Mouse (Mus musculus) adrenal gland, postnatal 14 days (tissue): ENCODE data around the gene Prlr. TPM values are rescaled to one million over a fixed set of nuclear protein-coding genes. Genes with fewer than 3 reads are reported as not detected.

ENCODE experiments used
- DNase-seq: peaks from one replicate; pipeline ENCODE4 v3.0.0; 2021; ENCODE audit warnings: mixed read lengths
- total RNA-seq: library from RNA; stranded (reverse); gene quantifications from 2 replicates; pipeline ENCODE4 v1.2.3, GENCODE M21; 2021

Prlr gene
- total RNA-seq, 1 experiment from 2014 or later = 152 TPM

DNA sequence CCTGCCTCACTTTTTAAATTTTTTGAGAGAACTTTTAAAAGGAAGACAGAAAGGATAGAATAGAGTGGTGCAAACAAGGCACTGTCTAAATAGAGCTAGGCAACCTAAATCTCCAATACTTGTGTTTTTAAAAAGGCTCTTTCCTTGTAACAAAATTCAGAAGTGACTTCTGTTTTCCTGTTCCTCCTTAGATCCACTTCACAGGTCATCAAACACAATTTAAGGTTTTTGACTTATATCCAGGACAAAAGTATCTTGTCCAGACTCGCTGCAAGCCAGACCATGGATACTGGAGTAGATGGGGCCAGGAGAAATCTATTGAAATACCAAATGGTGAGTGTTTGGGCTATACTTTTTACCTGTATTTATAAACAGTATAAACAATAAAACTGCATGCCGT, 148.0 kb downstream of the Prlr start, which contains the start of gene Gm21973:
Gene Gm21973 (plus strand): TSS at position 301 of the 400 bp plus-strand sequence.
- DNase-seq = no peak

DNA sequence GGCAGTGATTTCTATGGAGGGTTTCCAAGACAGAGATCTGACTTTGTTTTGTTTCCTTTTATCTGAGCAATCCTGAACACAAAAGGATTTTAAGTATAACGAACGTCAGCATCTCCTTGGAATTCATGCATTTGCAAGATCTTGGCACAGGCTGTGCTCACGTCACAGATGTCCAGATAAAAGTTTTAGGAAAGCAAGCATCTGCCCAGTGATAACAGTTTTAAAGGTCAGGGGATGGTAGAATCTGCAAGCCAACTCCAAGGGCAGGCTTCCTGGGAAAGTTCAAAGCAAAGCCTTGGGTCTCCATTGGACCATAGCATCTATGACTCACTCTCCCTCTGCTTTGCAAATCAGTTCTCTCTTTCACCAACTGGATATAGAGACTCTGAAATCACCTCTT, 153.6 kb downstream of the Prlr start:
- peak; percentile 80 for DNase-seq

DNA sequence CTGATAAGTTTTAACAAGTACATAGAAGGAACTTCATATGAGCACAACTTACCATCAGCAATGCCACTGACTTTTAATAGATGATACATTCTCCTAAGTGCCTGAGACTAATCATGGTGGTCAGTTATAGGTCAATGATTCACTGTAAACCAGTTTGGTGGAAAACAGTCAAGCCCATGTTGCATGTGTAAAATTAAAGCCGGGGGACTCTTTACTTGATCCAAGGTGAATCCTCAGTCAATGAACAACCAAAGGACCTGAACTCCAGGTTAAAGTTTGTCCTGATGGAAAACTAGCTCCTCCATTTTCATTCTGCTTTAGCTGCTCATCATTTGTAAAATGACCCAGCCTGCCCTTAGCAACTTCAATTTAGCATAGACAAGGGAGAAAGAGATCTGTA, 155.5 kb downstream of the Prlr start:
- DNase-seq = no peak

DNA sequence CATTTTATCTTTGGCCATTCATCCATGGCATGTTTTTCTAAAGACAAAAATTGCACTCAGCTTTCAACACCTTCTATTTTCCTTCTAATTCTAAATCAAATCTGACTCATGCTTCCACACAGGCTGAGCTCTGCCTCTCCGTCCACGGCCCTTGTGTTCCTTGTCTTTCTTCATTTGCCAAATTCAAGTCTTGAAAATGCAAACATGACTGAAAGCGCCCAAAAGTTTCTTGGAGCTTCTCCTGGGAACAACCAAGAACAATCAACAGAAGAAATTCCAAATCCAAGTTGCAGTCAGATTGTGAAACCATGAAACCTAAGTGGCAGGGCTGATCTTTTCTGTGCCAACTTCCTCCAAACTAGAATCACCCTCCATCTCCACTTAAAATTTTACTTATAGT, 161.6 kb downstream of the Prlr start:
- DNase-seq = no peak

DNA sequence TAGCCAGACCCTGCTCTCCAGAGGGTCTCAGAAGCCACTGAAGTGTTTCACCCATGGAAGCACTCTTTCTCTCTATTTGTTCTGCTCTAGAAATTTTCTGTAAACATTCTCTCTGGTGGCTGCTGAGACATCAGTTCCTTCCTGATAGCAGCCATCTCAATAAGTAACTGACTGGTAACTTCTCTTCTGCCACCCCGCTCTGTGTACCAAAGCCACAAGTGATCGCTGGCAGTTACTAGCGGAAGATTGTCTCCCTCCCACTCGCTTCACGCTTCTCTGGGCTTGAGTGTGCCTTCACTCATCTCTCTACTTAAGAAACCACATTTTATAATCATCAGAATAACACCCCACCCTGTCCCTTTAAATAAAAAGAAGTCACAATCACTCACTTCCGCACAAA, 170.0 kb downstream of the Prlr start:
- no peak for DNase-seq

DNA sequence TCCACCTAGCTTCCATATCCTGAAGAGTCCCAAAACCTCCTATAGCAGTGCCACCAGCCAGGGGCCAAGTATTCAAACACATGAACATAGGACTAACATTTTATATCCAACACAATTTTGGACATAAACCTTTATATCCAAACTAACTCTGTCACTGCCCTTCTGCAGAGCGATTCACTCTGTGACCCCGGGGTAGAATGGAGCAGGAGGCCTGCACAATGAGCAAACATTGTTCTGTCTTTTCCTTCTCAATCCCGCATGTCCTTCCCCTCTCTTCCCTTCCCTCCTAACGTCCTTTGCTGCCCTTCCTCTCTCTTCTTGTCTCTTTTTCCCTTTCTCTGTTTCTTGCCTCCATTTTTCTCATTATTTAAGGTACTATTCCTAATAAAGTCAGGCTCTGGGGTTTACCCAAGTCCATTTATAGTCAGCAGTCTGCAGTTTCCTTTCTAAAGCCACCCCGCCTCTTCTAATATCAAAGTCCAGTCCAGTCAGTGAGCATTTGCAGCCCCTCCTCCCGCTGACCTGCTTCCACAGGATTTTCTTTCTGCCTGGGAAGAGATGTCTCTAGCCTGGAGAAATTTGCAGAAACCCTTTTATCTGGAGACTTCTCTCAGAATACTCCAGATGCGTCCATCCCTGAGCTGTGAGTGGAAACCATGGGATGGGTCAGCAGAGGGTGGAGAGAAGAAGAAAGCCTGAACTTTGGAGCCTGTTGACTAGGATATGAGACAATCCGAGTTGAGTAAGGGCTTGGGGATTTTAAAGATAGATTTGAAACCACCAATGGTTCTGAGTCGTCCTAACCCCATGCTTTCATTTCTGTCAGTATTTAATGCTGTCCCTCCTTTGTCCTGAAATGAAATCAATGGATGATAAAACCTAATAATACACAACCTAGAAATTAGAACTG, 181.3 kb downstream of the Prlr start, which contains the start of gene Agxt2:
Gene Agxt2 (plus strand): TSS at position 494 of the 910 bp plus-strand sequence.
- no peak for DNase-seq

DNA sequence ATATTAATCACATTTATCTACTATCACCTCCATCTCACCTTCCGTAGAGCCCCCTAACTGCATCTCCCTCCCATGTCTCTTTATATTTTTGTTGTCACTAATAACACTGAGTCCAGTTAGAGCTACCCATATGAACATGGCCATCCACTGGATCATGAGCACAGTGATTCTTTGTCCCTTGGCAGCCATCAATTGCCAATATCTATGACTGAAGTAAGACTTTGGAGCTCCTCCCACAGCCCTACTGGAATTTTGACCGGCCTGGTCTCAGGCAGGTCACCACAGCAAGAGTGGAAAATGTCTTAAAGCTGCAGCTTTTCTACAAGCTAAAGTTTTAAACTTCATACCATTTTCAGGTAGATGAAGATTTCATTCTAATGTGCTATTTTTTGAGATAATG, 189.3 kb downstream of the Prlr start:
- no peak for DNase-seq

DNA sequence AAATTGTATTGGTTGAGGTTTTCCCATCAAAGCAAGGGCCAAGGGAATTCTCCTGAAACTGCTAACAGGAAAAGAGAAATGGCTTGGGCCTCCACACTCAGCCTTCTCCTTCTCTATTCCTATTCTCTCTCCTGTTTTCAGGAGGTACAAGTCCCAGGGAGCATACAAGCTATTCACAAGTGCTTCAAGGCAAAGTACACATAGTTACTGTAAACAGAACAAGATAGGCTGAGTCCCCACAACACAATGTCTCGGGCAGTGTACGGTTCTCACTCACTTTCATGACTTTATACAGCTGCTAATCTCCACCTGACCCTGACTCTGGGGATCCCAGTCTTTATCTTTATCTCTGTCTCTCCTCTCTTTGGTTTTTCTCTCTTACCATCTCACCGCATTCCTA, 198.4 kb downstream of the Prlr start:
- DNase-seq = no peak

DNA sequence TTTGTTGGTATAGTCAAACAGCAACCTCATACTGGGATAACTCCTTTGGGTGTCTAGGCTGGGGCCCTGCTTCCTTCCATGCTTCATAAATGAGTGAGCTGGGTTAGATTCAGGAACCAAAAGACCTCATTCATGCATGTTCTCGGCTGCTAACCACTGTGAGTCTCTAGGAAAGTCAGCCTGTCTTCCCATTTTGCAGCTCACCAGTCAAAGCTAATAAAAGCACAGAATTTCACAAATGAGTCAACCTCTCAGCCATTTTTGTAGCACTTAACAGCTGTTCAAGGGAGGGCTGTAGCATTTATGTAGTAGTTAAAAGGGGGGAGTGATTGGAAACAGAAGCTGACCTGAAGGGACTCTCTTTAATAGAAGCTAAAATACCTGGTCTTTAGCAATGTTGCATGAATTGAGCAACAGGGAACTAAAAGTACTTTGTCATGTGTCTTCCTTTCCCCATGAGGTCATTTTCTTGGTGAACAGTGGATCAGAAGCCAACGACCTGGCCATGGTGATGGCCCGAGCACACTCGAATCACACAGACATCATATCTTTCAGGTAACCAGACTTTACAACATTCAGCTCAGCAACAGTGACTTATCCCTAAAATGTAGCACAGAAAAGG, 201.4 kb downstream of the Prlr start:
- DNase-seq = no peak

DNA sequence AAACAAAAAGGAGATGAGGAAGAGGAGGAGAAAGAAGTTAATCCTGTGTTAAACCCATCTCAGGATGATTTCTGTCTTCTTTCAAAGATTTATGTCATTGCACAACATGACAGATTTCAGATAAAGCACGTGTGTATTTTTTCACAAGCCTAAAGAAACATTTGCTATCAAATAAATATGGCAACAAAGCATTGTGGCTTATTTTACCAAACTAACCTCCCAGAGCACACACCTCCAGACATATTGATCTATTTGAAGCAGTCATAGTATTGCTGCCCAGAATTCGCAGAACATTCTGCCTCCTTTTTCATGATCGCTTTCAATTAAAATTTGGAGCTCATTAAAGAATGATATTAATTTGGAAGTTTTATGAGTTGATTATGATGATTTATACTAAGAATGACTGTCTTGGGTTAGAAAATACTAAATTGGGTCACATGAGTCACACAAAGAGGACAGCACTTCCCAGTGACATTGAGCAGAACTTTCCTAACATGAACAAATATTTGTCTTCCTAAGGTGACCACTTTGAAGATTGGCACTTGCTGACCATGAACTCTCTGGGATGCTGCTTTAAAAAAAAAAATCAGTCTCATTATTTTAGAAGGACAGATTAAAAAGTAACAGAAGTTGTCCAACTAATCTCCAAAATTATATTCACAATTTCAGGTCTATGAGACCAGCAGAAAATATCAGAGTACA, 202.9 kb downstream of the Prlr start:
- DNase-seq = no peak

DNA sequence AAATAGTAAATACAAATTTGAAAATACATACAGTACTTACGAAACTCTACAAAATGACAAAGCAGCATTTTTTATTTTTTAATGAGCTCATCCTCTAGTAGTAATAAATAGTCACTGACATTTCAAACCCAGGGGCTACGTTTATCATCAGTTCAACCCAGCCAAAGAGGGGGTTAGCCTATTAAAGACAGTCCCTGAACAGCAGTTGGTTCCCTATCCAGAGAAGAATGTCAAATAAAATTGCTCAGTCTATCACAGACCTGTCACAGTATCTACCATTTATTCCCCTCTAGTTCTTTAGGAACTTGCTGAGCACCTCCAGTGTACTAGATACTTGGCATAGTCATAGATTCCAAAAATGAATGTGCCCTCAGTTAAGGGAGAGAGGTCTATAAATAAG, 210.2 kb downstream of the Prlr start:
- no peak for DNase-seq

Other genes with a start within 250 kb of the Prlr start
- gene Gm21973, start 148.1 kb downstream of the Prlr start, total RNA-seq = 1.5 TPM in 1 of 2 replicates, not detected in the other
- 3.0 and 17.8 TPM in 2 replicates for gene Agxt2, start 181.3 kb downstream of the Prlr start, total RNA-seq